Mouse (Mus musculus) heart, adult 11 months (tissue): ENCODE results near the gene Rad17.

Experiments
- DNase-seq: peaks from one replicate; pipeline ENCODE4 v3.0.0; 2022

The Rad17 gene

DNA sequence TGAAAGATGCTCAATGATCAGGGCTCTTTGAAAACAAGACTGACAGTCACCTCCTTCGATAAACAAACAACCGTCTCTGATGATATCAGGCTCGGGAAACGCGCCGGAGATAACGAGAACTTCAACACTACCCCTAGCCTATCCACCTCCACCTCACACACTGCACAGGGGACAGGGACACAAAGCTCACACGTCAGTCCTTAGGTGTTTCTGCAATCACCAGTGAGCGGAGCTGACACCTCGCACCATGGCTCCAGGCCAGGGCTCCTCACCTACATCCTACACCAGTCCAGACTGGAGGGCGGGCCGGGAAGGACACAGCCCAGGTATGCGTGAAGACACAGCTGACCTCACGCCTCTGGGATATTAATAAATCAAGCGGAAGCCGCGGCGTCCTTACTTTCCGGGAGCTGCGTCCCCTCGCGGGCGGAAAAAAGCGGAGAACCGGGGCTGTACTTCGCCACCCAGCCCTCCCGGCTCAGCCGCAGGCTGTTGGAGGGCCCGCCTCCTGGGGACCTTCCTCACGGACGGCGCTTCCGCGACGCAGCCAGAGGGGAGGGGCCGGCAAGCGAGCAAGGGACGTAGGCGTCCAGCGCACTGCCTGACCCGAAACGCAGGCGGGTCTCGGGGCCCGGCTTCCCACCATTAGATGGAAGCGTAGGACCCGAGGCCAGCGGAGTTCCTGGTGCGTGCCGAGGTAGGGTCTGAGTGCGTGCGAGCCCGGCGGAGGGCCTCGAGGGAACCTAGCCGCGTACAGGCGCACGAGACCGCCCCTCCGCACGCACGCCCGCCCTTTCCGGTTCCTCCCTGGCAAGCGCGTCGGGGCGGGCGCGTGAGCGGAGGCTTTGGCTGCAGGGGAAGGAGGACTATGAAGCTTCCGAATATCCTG, at the start of gene Rad17, which contains the start of gene Ak6:
Rad17 (minus strand) TSS at position 502 of the 889 bp plus-strand sequence.
Ak6 (plus strand) TSS at position 430 of the 889 bp plus-strand sequence.
- DNase-seq = peak; percentile 99

DNA sequence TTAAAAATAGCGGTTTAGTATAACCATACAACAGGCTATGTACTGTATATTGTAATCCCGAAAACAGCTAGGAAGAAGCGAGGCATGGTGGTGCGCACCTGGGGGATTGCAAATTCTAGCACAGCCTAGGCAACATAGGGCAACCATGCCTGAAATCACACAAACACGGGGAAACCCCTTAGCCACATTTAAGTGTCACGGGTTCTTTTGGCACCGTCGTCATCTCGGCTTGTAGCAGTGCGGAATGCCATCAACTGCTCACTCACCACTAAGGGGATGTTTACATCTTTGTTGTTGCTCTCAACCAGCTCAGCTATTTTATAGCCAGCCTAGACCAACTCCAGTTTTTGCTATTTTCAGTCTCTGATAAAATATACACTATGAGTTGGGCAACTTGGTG, 48.0 kb upstream of the Rad17 start:
- DNase-seq = peak; percentile 55

DNA sequence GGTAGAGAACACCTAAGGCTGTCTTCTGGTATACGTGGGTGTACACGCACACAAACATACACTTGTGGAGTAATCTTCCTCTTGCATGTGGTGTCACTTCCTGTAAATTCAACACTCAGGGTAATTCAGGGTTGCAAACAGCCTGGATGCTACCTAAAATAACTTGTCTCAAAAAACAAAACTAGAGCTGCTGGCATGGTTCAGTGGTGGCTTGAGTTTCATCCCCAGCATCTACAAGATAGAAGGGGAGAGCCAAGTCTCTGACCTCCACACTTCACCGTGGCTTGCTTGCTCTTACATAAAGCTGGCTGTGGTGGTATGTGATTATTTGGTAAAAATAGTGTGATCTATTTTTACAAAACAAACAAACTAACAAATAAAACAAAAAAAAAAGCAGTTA, 46.7 kb upstream of the Rad17 start:
- no peak for DNase-seq

DNA sequence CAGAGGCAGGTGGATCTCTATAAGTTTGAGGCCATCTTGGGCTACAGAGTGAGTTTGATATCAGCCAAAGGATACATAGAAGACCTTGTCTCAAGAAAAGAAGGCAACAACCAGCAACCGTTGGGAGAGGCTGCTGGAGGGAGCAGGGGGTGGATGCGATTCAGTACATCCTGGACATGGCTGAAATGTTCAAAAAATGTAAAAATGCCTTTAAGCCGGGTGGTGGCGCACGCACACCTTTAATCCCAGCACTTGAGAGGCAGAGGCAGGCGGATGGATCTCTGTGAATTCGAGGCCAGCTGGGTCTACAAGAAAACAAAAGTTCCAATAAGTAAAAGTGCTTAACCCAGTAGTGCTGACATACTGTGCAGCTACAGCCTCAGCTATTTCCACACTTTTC, 36.7 kb upstream of the Rad17 start:
- peak; percentile 51 for DNase-seq

DNA sequence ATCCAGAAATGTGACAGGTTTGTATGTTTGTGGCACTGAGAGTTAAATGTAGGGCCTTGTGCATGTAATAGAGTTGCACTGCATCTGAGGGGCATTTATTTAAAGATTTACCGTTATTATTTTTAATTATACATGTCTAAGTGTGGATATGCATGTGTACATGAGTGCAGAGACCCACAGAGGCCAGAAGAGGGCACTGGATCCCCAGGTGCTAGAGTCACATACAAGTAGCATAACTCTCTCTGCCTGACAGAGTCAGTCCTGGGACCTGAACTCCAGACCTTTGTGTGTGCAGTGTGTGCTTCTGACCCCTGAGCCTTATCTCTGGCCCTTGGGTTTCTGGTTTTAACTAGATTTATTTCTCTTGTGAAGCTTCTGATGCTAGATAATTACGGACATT, 33.5 kb upstream of the Rad17 start:
- no peak for DNase-seq

DNA sequence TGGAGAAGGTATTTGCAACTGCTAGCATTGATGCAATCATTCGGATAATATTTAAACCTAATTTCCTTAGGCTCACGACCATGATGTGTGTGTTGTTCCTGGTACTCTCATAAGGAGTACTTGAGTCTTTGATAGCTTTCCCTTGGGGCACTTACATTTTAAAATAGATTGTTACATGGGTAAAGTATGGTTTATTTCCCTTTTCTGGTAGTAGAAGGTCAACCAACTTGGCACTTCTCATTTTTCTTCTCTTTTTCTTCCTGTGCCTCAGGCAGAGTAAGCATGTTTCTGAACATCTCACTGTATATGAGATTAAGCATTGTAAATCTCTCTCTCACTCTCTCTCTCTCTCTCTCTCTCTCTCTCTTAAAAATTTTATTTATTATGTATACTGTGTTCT, 32.0 kb upstream of the Rad17 start:
- no peak for DNase-seq

DNA sequence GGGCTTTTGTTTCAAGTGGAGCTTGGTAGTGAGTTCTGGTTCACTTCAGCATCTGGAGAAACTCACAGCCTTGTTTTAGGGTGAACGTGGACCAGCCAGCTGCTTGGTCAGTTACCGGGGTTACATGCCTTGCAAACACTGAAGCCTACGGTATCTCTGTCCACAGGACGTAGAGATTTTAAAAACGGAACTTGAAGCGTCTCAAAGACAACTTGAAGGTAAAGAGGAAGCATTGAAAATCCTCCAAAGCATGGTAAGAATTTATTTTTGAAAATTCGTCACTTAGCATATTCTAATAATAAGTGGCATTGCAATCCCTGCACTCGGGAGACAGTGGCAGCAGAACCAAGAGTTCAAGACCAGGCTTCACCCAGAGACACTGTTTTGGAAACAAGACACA, 30.8 kb upstream of the Rad17 start:
- DNase-seq = no peak

DNA sequence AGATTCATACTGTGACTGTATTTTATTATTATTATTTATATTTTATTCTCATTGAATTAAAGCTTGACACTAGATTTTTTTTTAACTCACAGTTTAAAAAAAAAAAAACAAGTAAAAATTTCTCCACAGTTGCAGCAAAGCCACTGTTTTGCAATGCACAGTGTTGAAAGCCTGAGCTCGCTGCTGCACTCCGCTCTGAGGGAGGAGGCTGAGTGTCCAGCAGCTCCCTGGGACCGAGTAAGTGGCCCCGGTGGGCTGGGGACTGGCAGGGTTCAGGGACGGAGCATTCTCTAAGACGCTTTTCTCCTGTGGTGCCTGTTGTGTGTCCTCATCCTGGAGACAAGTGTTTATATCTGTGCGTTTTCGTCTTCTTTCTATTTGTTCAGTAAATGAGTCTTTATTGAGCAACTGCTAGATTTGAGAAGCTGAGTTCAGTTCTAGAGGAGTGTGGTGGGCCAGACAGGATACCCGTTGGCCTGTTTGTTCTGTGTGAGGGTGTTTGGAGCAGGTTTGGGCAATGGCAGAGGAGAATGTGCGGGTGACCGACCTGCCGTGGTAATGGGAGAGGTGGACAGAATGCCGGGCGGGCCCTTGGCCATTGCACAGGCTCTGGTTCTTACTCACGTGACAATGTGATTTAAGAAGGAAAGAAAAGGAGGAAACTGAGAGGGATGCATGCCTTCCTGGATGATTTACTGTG, 25.2 kb upstream of the Rad17 start:
- DNase-seq = no peak

DNA sequence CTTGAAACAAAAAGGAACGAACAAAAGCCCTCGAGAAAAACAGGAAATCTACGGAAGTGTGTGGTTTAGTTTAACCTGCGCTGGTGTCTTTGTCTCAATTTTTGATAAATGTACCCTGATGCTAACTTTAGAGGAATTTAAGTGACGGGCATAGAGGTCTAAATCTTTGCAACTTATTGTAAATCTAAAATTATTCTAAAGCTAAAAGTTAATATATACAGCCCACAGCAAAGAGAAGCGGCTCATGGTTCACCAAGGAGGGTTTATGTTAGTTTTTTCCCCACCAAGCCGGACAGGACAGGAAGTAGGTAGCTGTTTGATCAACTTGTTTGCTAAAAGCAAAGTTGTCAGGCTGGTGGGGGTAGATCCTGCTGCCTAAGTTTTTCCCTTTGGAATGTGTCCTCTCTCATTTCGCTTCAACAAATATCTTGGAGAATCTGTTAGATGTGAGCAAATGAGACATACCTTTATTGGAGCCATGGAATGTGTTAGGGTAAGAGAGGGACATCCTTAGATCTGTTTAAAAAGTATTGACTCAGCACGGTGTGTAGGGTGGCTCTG, 19.4 kb upstream of the Rad17 start:
- peak; percentile 7 for DNase-seq

DNA sequence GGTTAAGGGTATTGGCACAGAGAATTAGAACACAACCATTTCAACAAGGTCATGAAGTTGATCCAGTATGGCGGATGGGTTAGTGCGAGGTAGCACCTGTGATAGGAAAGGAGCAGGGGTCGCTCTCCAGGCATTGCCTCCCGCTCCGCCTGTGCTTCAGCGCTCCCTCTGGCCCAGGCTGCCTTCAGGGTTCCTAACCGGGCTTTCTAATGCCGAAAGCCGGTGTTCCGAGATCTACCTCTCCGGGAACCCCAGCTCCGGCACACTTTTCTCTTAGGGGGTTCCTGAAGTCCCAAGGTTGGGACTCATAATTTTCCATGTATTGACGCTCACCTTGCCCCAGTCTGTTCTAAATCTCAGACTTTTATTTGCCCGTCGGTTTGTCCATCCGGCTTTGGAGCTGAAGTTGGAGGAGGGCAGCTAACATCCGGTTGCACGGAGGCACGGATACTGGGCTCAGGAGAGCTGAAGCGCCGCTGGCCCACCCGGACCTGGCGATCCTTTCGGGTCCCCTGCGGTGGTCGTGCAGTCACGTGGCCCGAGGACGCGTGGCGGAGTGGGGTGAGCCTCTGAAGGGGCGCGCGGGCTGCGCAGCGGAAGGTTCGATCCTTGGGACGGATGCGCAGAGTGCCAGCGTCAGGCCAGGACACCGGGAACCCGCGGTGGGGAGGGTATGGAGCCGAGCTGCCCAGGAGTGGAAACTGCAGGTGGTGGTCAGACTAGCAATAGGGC, 18.6 kb upstream of the Rad17 start, which contains the start of gene Ccdc125:
Ccdc125 (plus strand) TSS at position 427 of the 732 bp plus-strand sequence.
- DNase-seq = peak; percentile 91

DNA sequence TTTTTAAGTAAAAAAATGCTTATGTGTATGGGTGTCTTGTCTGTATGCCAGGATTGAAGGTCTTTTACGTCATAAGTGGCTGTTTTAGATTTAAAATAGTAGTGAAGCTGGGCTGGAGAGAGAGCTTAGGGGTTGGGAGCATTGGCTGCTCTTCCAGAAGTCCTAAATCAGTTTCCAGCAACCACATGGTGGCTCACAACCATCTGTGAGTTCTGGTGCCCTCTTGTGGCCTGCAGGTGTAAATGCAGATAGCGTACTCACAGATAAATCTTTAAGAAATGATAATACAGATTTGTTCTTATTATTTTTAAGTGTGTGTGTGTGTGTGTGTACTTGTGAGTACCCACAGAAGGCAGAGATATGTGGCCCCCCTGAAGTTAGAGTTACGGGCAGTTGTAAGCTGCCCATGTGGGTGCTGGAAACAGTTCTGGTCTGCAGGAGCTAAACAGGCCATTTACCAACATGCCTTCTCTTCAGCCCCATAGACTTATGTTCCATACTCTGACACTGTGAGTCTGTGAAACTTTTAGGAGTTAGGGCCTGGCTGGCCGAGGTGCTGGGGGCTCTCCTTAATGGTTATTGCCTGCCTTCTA, 9.1 kb upstream of the Rad17 start:
- DNase-seq = peak; percentile 64

DNA sequence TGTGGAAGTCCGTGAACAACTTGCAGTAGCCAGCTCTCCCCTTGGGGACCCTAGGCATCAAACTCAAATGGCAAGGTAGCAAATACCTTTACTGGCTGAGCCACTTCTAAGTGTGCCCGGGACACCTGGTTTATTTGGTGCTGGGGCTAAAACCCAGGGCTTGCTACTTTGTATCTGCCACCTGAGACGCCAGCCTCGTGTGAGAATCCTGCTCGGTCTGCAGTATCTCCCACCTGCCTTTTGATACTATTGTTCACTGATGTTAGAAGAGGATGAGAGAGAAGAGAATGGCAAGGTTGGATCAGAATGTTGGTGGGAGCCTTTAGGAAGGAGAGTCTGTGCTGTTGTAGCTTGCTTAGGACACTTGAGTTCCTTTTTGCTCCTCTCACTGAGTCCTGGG, 7.2 kb upstream of the Rad17 start:
- DNase-seq = peak; percentile 45

DNA sequence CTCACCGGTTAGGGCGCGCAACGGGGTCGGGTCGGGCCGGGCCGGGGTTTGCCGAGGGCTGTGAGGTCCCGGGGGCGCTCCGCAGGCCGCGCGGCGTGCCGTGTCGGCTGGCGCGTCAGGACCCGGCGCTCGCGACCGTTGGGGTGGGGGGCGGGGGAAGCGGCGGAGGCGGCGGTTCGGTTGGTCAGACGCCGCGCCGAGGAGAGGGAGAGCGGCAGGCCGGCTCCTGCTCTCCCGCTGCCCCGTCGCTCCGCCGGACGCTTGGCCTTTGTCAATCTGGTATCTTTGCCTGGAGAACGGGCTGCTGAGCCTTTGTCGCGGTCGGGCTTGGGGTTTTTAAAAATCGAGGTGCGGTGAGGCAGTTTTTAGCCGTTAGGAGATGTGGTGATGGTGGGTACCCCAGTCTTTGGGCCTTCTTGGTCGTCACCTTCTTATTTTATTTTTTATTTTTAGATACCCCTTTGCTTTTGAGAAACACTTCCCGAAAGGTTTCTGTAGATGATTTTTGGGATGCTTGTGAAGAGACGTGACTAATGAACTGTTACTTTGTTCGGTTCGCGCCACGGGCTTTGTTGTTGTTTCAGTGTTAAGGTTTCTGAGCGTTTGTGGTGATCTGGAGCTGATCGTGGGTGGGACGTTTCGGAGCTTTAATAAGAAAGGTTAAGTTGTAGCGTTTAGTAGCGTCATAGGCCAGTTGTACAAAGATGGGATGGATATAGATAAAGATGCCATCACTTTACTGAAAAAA, 762 bp upstream of the Rad17 start, which contains the start of gene Taf9:
Taf9 (plus strand) TSS at position 141 of the 748 bp plus-strand sequence.
- no peak for DNase-seq

DNA sequence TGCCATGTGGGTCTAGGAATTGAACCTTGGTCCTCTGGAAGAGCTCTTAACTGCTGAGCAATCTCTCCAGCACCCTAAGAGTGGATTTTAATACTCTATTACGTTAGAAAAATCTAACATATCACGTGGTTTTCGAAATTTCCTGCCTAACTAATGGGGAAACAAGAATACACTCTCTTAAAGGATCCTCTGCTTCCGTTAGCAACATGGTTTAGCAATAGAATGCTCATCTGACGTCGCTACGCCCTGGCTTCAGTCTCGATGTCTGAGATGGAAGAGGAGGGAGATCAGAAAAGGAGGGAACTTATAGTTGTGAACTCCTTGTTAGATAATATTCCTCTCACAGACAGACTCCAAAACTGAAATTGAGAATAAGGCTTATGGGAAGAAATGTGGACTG, 2.6 kb downstream of the Rad17 start:
- no peak for DNase-seq

DNA sequence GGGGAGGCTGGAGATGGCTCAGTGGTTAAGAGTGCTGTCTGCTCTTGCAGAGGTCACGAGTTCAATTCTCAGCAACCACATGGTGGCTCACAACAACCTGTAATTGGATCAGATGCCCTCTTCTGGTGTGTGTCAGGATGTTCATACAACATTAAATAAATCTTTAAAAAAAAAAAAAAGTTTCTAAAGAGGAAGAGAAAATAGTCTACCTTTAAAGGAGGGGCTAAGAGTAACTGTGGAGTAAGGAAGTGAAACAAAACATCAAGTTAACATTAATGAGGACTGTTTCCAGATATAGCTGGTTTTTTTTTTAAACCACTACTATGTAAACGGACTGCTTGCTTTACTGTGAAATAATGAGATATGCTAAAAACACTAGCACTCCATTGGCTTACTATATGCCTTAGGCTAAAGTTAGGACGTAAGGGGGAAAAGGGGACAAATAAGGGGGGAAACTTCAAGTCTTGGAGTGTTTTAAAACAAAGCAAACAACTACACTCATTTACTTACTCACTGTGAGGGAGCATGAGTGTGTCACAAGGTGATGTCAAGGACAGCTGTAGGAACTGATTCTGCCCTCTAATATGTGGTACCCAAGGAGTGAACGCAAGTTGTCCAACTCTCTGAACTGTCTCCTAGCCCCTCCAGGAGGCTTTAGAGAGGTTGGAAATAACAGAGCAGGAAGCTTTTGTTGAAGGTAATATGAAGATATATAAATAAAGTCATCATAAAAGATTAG, 8.2 kb downstream of the Rad17 start:
- DNase-seq = no peak

DNA sequence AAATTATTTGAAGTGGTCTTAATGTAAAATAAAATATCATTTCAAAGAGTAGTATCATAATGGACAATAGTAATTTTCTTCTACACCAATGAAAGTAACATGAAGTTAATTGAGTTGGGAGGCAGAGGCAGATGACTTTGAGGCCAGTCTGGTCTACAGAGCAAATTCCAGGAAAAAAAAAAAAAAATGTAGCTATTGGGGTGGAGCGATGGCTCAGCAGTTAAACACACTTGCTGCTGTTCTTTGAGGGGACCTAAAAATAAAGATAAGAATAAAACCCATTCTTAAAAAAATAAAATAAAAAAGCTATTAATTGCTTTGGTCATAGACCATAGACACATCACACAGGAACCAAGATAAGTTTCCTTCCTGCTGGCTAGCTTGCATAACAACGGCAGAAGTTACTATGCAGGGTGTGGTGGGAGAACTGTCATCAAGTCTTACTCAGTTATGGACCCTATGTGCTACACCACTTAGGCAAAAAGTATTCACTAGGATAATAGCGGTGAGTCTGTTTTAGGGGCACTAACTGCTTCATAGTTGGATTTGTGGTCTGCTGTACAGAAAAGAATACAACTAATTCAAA, 16.7 kb downstream of the Rad17 start:
- no peak for DNase-seq

DNA sequence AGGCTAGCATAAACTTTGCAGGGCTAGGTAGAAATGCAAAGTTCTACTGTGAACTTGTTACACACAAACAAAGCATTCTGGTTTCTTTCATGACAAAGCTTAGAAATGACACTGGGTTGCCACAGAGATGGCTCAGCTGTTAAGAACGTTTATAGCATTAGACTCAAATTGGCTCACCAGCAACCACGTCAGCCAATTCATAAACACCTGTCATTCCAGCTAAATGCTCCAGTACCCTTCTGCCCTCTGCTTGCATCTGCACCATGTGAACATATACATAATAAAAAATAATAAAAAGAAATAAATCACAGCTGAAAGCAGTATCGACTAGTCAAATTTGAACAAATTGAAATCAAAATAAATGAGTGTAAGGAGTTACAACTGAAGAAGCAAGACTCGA, 28.6 kb downstream of the Rad17 start:
- no peak for DNase-seq

DNA sequence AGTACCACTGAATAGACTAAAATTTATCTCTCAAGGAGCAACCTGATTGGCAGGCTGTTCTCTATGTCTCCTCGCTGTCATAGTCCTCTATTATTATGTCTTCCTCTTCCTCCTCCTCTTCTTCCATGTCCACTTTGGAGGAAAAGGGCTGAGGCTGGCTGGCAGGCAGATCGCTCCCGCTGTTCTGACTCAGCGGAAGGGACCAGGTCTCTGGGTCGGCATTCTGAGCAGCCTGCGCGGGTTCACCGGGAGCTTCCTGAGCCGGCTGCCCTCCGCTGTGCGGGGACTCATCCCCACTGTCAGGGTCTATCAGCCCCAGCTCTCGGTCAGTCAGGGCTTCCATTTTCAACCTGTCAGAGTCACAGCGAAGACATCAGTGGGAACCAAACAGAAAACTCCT, 33.3 kb downstream of the Rad17 start:
- no peak for DNase-seq

DNA sequence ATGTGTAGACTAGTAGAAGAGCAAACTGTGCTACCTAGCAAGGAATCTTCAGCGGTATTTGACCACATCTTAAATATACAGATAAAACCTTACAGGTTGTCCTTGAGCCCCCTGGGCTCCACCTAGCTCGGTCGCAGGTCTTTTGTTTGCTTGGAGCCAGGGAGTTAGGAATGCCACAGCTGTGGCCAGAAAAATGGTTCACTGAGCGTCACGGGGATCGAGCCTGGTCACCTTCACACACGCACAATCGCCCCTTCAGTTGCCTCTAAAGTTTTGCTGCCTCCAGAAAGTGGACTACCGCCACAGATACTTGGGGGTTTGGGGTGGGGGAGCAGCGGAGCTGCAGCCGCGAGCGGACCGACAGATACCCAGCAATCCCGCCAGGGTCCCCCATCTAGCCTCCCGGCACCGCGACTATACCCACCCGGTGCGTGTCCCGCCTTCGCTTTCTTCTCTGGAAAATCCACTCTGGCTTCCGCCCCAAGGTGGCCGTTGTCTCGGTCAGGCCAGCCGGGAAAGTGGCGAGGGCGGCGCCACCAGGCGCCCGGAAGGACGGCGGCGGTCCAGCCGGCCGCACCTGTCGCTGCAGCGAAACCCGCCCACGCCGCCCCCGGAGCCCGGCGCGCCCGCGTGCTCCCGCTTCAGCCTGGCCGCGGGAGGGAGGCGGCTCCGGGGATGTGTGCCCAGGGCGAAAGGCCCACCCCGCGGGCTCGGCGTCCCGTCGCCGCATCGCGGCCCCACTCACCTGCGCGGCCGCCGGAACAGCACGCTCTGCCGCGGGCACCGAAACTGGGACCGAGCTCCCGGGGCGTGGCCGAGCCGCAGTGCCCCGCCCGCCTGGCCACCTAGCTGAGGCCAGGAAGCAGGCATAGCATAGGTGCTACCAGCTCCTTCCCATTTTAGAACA, 34.4 kb downstream of the Rad17 start, which contains the start of gene Marveld2:
Marveld2 (minus strand) TSS at position 791 of the 907 bp plus-strand sequence.
- peak; percentile 90 for DNase-seq
